Mouse (Mus musculus) G1E-ER4 (cell line): Measurements from ENCODE around the gene A830031A19Rik. TPM values are rescaled to one million over a fixed set of nuclear protein-coding genes. Genes with fewer than 3 reads are reported as not detected.

Source experiments
- GATA1 ChIP-seq: IDR thresholded peaks from one replicate; pipeline ENCODE4 v1.8.0; 2012; ENCODE audit warnings: low read length, inconsistent platforms
- polyA plus RNA-seq: library from polyadenylated mRNA; stranded (reverse); fragments of >175 nt; gene quantifications from 2 replicates; pipeline ENCODE4 v1.2.3, GENCODE M21; 2012

The A830031A19Rik gene
- polyA plus RNA-seq, 1 experiment, result not detected

GRCm38 (mm10) chr11:24082385-24083075 is 7.7 kb upstream of the A830031A19Rik start:
- TF ChIP-seq GATA1, result no peak

GRCm38 (mm10) chr11:24081687-24082384 is 7.0 kb upstream of the A830031A19Rik start:
- no peak for TF ChIP-seq GATA1

DNA sequence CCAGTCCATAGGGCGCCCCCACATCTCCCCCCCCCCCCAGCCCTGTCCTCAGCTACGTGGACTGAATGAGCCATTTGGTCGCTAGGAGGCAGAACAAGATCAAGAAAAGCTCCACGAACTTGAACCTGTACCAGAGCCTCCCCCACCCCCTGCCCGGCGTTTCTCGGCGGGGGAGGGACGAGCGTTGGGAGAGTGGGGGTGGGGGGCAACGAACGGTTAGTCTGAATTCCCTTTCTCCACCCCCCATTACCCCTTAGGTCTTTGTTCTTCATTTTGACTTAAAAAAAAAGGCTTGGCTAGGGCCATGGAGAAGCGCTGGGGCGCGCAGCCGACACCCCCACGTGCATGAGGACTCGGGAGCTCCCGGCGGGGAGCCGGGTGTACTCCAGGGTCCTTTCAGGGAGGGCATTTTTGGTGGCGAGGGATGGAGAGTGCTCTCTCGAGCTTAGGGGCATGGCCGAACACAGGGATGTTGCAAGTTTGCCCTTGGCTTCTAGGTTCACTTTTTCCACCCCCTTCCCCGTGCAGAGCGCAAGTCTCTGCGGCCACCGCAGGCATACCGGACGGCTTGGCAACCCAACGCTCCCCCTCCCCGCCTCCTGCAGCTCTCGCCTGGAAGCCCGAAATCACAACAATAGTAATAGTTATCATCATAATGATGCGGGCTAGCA is 6.3 kb upstream of the A830031A19Rik start:
- TF ChIP-seq GATA1, result no peak

DNA sequence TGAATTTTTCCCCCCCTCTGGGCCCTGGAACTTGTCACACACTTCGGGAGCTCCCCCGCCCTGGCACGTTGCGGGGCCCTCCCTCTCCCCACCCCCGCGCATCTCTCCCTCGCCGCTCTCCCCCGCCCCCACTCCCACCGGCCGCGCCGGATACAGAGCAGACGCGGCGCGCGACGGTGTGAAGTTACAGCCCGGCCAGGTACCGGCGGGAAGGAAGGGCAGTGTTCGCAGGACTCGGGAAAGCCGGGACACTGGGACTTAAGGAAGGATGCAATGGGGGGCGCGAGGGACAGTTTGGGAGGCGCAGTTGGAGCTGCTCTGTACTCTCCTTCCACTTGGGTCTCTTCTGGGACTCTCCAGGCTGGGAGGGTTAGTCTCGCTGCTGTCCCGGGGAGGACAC is 5.7 kb upstream of the A830031A19Rik start:
- TF ChIP-seq GATA1, result no peak

DNA sequence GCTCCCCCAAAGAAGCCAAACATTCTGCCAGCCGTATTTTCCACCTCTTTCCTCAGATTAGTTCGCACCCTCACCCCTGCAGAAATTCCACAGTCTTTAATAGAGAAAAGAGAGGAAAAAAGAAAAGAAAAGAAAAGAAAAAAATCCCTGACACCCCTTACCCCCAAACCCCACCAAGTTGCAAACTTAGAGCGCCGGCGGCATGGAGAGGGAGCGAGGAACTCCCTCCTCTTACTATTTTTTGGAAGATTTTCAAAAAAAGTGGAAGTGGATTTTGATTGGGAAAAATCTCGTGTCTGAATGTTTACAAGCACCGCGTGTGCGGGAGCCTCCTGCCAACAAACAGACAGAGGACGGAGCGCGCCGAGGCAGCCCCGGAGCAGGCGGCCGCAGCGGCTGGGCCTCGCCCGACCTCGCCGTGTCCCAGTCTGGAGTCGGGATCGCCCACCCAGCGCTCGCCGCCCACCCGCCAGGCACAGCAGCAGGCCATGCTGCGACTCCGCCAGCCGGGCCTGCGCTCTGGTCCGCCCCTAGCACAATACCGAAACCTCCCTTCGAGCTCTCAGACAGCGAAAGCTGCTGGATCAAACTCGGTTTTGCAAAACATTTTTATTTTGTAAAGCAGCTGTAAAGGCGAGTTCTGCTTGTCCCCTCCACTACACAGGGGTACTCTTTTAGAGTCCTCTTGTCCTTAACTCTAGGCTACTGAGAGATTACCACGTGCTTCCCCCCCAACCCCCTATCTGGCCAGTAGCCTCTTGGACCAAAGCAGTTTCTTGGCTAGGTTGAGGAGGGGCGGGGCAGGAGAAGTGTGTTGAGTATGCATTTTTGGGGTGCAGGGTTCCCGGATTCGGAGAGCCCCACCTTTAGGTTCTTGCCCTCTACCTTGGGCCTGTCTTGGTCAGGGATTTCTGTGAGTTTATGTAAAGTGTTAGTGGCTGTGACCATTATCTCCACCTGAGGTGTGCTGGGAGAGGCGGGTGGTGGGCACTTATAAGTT is 4.8 kb upstream of the A830031A19Rik start:
- no peak for TF ChIP-seq GATA1

DNA sequence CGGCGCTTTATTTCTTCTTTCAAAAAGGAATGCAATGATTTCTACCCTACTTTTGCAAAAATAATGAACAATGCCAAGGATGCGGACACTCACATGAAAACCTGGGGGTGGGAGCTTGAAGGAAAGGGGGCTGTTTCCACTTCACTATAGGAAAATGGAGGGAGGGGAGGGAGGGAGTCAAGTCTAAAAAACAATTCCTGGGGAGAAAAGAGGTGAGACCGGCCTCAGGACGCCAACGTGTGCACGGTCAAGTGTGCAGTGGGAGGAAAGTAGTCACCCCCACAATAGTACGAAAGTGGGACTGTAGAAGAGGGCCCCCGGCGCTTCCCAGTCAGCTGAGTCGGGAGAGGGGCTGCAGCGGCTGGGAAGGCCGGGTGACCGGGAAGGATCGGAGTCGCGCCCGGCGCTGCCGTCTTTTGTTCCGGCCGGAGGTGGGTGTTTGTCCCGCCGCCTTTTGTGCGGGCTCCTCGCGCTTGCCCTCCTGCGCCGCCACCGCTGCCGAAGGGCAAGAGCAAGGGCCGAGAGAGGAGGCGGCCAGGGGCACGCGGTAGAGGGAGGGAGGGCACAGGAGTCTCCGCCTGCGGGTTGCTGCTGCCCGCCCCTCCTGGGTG is 4.0 kb upstream of the A830031A19Rik start:
- TF ChIP-seq GATA1, result no peak

DNA sequence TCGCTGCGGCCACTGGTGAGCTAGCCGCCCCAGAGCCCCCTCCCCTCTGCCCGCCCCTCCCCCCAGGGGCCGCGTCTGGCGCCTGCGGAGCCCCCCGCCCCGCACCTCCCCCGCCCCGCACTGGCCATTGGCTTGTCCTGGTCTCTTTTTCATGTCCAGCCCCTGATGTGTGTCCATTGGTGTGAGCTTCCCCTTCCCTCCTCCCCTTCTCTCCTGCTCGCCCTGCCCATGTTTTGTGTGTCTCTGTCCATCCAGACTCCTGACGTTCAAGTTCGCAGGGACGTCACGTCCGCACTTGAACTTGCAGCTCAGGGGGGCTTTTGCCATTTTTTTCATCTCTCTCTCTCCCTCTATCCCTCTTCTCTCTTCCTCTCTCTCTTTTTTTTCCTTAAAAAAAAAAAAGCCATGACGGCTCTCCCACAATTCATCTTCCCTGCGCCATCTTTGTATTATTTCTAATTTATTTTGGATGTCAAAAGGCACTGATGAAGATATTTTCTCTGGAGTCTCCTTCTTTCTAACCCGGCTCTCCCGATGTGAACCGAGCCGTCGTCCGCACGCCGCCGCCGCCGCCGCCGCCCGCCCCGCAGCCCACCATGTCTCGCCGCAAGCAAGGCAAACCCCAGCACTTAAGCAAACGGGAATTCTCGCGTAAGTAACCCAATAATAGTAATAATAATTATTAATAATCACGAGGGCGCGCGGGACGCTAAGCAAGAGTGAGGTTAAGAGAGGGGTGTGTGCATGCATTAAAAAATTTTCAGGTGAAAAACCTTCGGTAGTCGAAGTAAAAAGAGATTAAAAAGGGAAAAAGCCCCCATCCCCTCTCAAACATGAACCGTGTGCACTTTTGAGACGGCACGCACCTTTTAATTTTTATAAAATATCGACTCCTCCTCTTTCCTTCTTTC is 3.2 kb upstream of the A830031A19Rik start, which contains the start of gene Bcl11a:
Gene Bcl11a (plus strand): TSS at position 262 of the 911 bp plus-strand sequence.
- TF ChIP-seq GATA1, result no peak

GRCm38 (mm10) chr11:24076821-24077730 is 2.2 kb upstream of the A830031A19Rik start:
- TF ChIP-seq GATA1, result no peak

- TF ChIP-seq GATA1, result no peak
These were observed 1.3 kb upstream of the A830031A19Rik start for GRCm38 (mm10) chr11:24076127-24076650.

DNA sequence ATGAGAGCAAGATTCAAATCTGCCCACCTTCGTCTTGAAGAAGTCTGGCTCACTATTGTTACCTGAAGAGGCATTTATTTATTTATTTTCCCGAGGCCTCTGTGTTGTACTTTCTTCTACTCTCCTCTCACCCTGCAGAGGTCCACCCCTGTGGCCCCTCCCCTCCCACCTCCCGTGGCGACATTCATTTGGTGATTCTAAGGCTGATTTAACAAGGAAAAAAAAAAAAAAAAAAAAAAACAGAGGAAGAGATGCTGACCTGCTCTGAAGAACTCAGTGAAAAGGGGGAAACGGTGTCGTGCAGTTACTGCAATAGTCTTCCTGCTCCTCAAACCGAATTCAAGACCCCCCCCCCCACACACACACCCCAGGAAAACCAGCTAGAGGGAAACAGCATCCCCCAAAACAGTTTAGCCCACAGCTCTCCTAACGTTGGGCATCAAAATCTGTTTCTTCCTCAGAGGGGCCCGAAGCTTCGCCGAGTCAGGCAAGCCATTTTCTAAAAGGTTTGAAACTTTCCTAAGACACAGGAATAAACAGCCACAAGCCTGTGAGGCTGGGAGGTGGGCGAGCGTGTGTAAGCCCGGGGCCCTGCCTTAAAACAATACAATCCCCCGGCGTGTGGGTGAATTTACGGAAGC is 752 bp upstream of the A830031A19Rik start:
- TF ChIP-seq GATA1, result no peak

- no peak for TF ChIP-seq GATA1
These were observed 748 bp downstream of the A830031A19Rik start for GRCm38 (mm10) chr11:24074021-24074591.

- TF ChIP-seq GATA1, result no peak
These were observed 9.5 kb downstream of the A830031A19Rik start for GRCm38 (mm10) chr11:24065313-24065712.
